Comparison of ENCODE assay signal across 10 mouse cellular contexts in genomic region chr4:102516982-102517630, GRCm38 (mm10).
DNase-seq lines count a peak whose midpoint lies in the region; ATAC-seq and TF ChIP-seq lines count a peak whose summit lies in the region.
"Had no signal": no experiment of that assay in that cellular context is flagged by ENCODE, and none has a peak within 500 bp of the region (broad histone marks: within the 10 kb centered on the region; RNA-seq: fewer than 3 reads in every experiment).

No protein-coding gene starts in this region.

- H3K9ac ChIP-seq in midbrain, postnatal 0 days (replicated peaks; ENCODE audit: low read length, poor library complexity, severe bottlenecking), result no peak overlapping the region
- H3K9ac ChIP-seq in midbrain, embryonic 11.5 days (ENCODE audit: low read length), result no peak overlapping the region
- no peak overlapping the region for H3K9ac ChIP-seq in heart, postnatal 0 days (replicated peaks; ENCODE audit: low read depth, low read length)
- H3K9ac ChIP-seq in liver, embryonic 14.5 days (replicated peaks), result no peak overlapping the region
- no peak overlapping the region for H3K9ac ChIP-seq in forebrain, embryonic 11.5 days (ENCODE audit: low read length)
- H3K9ac ChIP-seq: embryonic facial prominence, embryonic 15.5 days; limb, embryonic 15.5 days had no signal

- WGBS in midbrain, postnatal 0 days, result 68% methylated on average over 7 of the region's 7 CpGs
- WGBS in midbrain, embryonic 11.5 days, result 83% methylated on average over 7 of the region's 7 CpGs
- WGBS in heart, postnatal 0 days, result 41% methylated on average over 7 of the region's 7 CpGs
- WGBS in liver, embryonic 14.5 days (ENCODE audit: insufficient replicate concordance), result 14% methylated on average over 7 of the region's 7 CpGs
- WGBS in forebrain, embryonic 11.5 days, result 79% methylated on average over 7 of the region's 7 CpGs

- no peaks in the 10 kb centered on the region for H3K36me3 ChIP-seq in midbrain, postnatal 0 days (ENCODE audit: insufficient read depth, low read length)
- no peaks in the 10 kb centered on the region for H3K36me3 ChIP-seq in midbrain, embryonic 11.5 days (ENCODE audit: control insufficient read depth, insufficient read depth, low read length)
- no peaks in the 10 kb centered on the region for H3K36me3 ChIP-seq in heart, postnatal 0 days (replicated peaks; ENCODE audit: control insufficient read depth, insufficient read depth, low read length)
- H3K36me3 ChIP-seq in liver, embryonic 14.5 days (replicated peaks; ENCODE audit: control insufficient read depth, insufficient read depth, low read depth), result no peaks in the 10 kb centered on the region
- no peaks in the 10 kb centered on the region for H3K36me3 ChIP-seq in forebrain, embryonic 11.5 days (ENCODE audit: control insufficient read depth, insufficient read depth, low read length)
- H3K36me3 ChIP-seq: embryonic facial prominence, embryonic 15.5 days; limb, embryonic 15.5 days had no signal

- no peaks in the 10 kb centered on the region for H3K9me3 ChIP-seq in midbrain, postnatal 0 days (ENCODE audit: low read length)
- no peaks in the 10 kb centered on the region for H3K9me3 ChIP-seq in midbrain, embryonic 11.5 days (ENCODE audit: control insufficient read depth, low read length)
- H3K9me3 ChIP-seq in heart, postnatal 0 days (replicated peaks; ENCODE audit: control insufficient read depth, low read length), result no peaks in the 10 kb centered on the region
- no peaks in the 10 kb centered on the region for H3K9me3 ChIP-seq in liver, embryonic 14.5 days (ENCODE audit: control insufficient read depth, low read length)
- H3K9me3 ChIP-seq in forebrain, embryonic 11.5 days (ENCODE audit: control insufficient read depth, low read length), result no peaks in the 10 kb centered on the region
- H3K9me3 ChIP-seq: embryonic facial prominence, embryonic 15.5 days; limb, embryonic 15.5 days had no signal

- H3K27ac ChIP-seq in midbrain, postnatal 0 days (ENCODE audit: low read depth, low read length), result no peak overlapping the region
- no peak overlapping the region for H3K27ac ChIP-seq in midbrain, embryonic 11.5 days (ENCODE audit: low read depth, low read length)
- H3K27ac ChIP-seq in heart, postnatal 0 days (ENCODE audit: low read depth), result peak overlapping the region; percentile 27; the same call in 1 of the 2 replicates
- H3K27ac ChIP-seq in liver, embryonic 14.5 days, result no peak overlapping the region
- no peak overlapping the region for H3K27ac ChIP-seq in forebrain, embryonic 11.5 days (ENCODE audit: low read depth, low read length)
- H3K27ac ChIP-seq: embryonic facial prominence, embryonic 15.5 days; limb, embryonic 15.5 days had no signal

- H3K4me3 ChIP-seq in midbrain, postnatal 0 days (ENCODE audit: low read depth, low read length), result no peak overlapping the region
- no peak overlapping the region for H3K4me3 ChIP-seq in midbrain, embryonic 11.5 days (ENCODE audit: low read depth, low read length)
- no peak overlapping the region for H3K4me3 ChIP-seq in heart, postnatal 0 days (ENCODE audit: low read depth, low read length)
- H3K4me3 ChIP-seq in liver, embryonic 14.5 days (ENCODE audit: insufficient read depth in 1 of 2, low read depth in 2 of 2, low read length in 2 of 2), result no peak overlapping the region
- no peak overlapping the region for H3K4me3 ChIP-seq in forebrain, embryonic 11.5 days (ENCODE audit: low read depth, low read length)
- H3K4me3 ChIP-seq: embryonic facial prominence, embryonic 15.5 days; limb, embryonic 15.5 days had no signal

- H3K4me1 ChIP-seq in midbrain, postnatal 0 days (ENCODE audit: insufficient read depth, low read length), result no peaks in the 10 kb centered on the region
- peaks cover 3% of the 10 kb centered on the region; the same call in 1 of the 2 replicates for H3K4me1 ChIP-seq in midbrain, embryonic 11.5 days (ENCODE audit: control insufficient read depth, insufficient read depth, low read length)
- H3K4me1 ChIP-seq in heart, postnatal 0 days (ENCODE audit: control insufficient read depth, insufficient read depth), result peaks cover 32% of the 10 kb centered on the region
- H3K4me1 ChIP-seq in liver, embryonic 14.5 days (replicated peaks; ENCODE audit: control insufficient read depth in 2 of 2, insufficient read depth in 2 of 2, low read length in 1 of 2), result peaks cover 0 to 9% of the 10 kb centered on the region in 2 experiments; a peak in 1 of 4 replicates
- no peaks in the 10 kb centered on the region for H3K4me1 ChIP-seq in forebrain, embryonic 11.5 days (replicated peaks; ENCODE audit: control insufficient read depth, insufficient read depth, low read length)

- no peak for TF ChIP-seq CTCF in midbrain, postnatal 0 days (IDR thresholded peaks at IDR 0.05)
- no peak for TF ChIP-seq CTCF in heart, postnatal 0 days (IDR thresholded peaks at IDR 0.05; ENCODE audit: low read depth)
- TF ChIP-seq CTCF in liver, embryonic 14.5 days (IDR thresholded peaks at IDR 0.05; ENCODE audit: low read depth), result no peak

- 0 out of 2 replicates have a peak, but pooled peaks have one; percentile 18 for TF ChIP-seq EP300 in heart, postnatal 0 days (IDR thresholded peaks at IDR 0.05; ENCODE audit: low read depth)
- TF ChIP-seq EP300 in liver, embryonic 14.5 days (IDR thresholded peaks at IDR 0.05; ENCODE audit: low read depth), result no peak

- DNase-seq in cerebellum, adult 18-20 months, result peak; percentile 38 to 44
- no peak for DNase-seq in cerebellum, postnatal 36 days
- DNase-seq in midbrain, postnatal 0 days (ENCODE audit: low spot score), result peak; percentile 57
- DNase-seq in midbrain, embryonic 11.5 days (ENCODE audit: low spot score, missing footprints), result no peak
- DNase-seq in heart, postnatal 0 days (ENCODE audit: low spot score), result no peak
- peak; percentile 39 to 51 (median 44) for DNase-seq in liver, embryonic 14.5 days (ENCODE audit: low read depth in 3 of 3, low spot score in 3 of 3)
- peak; percentile 55 for DNase-seq in spleen, adult 12 weeks (ENCODE audit: low spot score)
- DNase-seq in forebrain, embryonic 11.5 days (ENCODE audit: low spot score), result no peak

- no peak for ATAC-seq in midbrain, postnatal 0 days (ENCODE audit: low FRiP score)
- ATAC-seq in midbrain, embryonic 11.5 days (ENCODE audit: low FRiP score), result no peak
- ATAC-seq in heart, postnatal 0 days (ENCODE audit: insufficient read depth, low read depth), result no peak
- ATAC-seq in liver, embryonic 14.5 days (ENCODE audit: insufficient read depth), result peak; percentile 31; the same call in 1 of the 2 replicates
- ATAC-seq in forebrain, embryonic 11.5 days (replicated peaks; ENCODE audit: low FRiP score), result no peak

- no peak overlapping the region for H3K4me2 ChIP-seq in midbrain, postnatal 0 days (ENCODE audit: low read depth, low read length, poor library complexity, severe bottlenecking)
- H3K4me2 ChIP-seq in midbrain, embryonic 11.5 days, result no peak overlapping the region
- H3K4me2 ChIP-seq in heart, postnatal 0 days (ENCODE audit: low read depth, low read length), result no peak overlapping the region
- H3K4me2 ChIP-seq in liver, embryonic 14.5 days (ENCODE audit: low read depth), result no peak overlapping the region
- no peak overlapping the region for H3K4me2 ChIP-seq in forebrain, embryonic 11.5 days (ENCODE audit: low read depth, low read length, severe bottlenecking)
- H3K4me2 ChIP-seq: embryonic facial prominence, embryonic 15.5 days; limb, embryonic 15.5 days had no signal

- H3K27me3 ChIP-seq in midbrain, postnatal 0 days (ENCODE audit: insufficient read depth, low read length), result no peaks in the 10 kb centered on the region
- no peaks in the 10 kb centered on the region for H3K27me3 ChIP-seq in midbrain, embryonic 11.5 days (ENCODE audit: control insufficient read depth, insufficient read depth, low read length)
- H3K27me3 ChIP-seq in heart, postnatal 0 days (ENCODE audit: control insufficient read depth, insufficient read depth, low read length), result no peaks in the 10 kb centered on the region
- no peaks in the 10 kb centered on the region for H3K27me3 ChIP-seq in liver, embryonic 14.5 days (ENCODE audit: control insufficient read depth, insufficient read depth, low read length)
- no peaks in the 10 kb centered on the region for H3K27me3 ChIP-seq in forebrain, embryonic 11.5 days (ENCODE audit: control insufficient read depth, insufficient read depth, low read length)
- H3K27me3 ChIP-seq: embryonic facial prominence, embryonic 15.5 days; limb, embryonic 15.5 days had no signal

Comparison
In these comparisons a context has a peak if more than half of its experiments do, and no peak if none do; other contexts are left out.
1. DNase-seq: peak in cerebellum, adult 18-20 months (2 of 2), midbrain, postnatal 0 days (single experiment), liver, embryonic 14.5 days (3 of 3) and spleen, adult 12 weeks (single experiment); none in cerebellum, postnatal 36 days (0 of 2), midbrain, embryonic 11.5 days (single experiment), heart, postnatal 0 days (single experiment) and forebrain, embryonic 11.5 days (single experiment).